Mouse (Mus musculus) MEL (cell line): ENCODE results near the gene Avl9.

ENCODE experiments used
- CHD2 ChIP-seq: IDR thresholded peaks from 2 replicates; pipeline ENCODE4 v1.6.1; 2011; ENCODE audit warnings: low read length, improper control_type of control experiment
- CTCF ChIP-seq, 3 experiments: IDR thresholded peaks in 2 of 3; conservative IDR thresholded peaks in 1 of 3; 2 replicates each; pipeline ENCODE4 v1.5.1; 2011 to 2012; ENCODE audit warnings: low read length in 3 of 3, low read depth in 2 of 3, mild to moderate bottlenecking in 2 of 3, improper control_type of control experiment in 1 of 3, inconsistent platforms in 1 of 3, mixed read lengths in 1 of 3, moderate library complexity in 1 of 3; ENCODE audit not compliant: control insufficient read depth in 1 of 3, insufficient read depth in 1 of 3, poor library complexity in 1 of 3, severe bottlenecking in 1 of 3
- EP300 ChIP-seq, 2 experiments: IDR thresholded peaks; 2 replicates each; pipeline ENCODE4 v1.6.1; 2011; ENCODE audit warnings: improper control_type of control experiment in 2 of 2, low read length in 2 of 2, low read depth in 1 of 2, mild to moderate bottlenecking in 1 of 2
- ETS1 ChIP-seq: IDR thresholded peaks from 2 replicates; pipeline ENCODE4 v1.6.1; 2012; ENCODE audit warnings: low read depth, mild to moderate bottlenecking, inconsistent platforms, low read length, improper control_type of control experiment, moderate library complexity
- GABPA ChIP-seq: IDR thresholded peaks from 2 replicates; pipeline ENCODE4 v1.6.1; 2012; ENCODE audit warnings: low read depth, mild to moderate bottlenecking, inconsistent platforms, low read length, improper control_type of control experiment, moderate library complexity
- MEF2A ChIP-seq: IDR thresholded peaks from 2 replicates; pipeline ENCODE4 v1.6.1; 2014; ENCODE audit warnings: low read depth, mild to moderate bottlenecking, inconsistent platforms, low read length, improper control_type of control experiment; ENCODE audit not compliant: poor library complexity, insufficient replicate concordance, severe bottlenecking; ENCODE audit errors: extremely low read depth
- MYB ChIP-seq: IDR thresholded peaks from 2 replicates; pipeline ENCODE4 v1.6.1; 2011; ENCODE audit warnings: mild to moderate bottlenecking, low read depth, low read length, improper control_type of control experiment
- NRF1 ChIP-seq: IDR thresholded peaks from 2 replicates; pipeline ENCODE4 v1.6.1; 2014; ENCODE audit warnings: low read depth, mild to moderate bottlenecking, inconsistent platforms, low read length, improper control_type of control experiment, moderate library complexity; ENCODE audit not compliant: poor library complexity, insufficient read depth, severe bottlenecking
- POLR2A ChIP-seq, 2 experiments: IDR thresholded peaks; 2 replicates each; pipeline ENCODE4 v1.6.1; 2011 to 2012; ENCODE audit warnings: low read length in 2 of 2, mild to moderate bottlenecking in 2 of 2, control low read depth in 1 of 2, improper control_type of control experiment in 1 of 2, low read depth in 1 of 2, moderate library complexity in 1 of 2; ENCODE audit not compliant: control insufficient read depth in 1 of 2, insufficient read depth in 1 of 2, poor library complexity in 1 of 2
- UBTF ChIP-seq: IDR thresholded peaks from 2 replicates; pipeline ENCODE4 v1.6.1; 2012; ENCODE audit warnings: low read depth, mild to moderate bottlenecking, inconsistent platforms, low read length, improper control_type of control experiment, moderate library complexity, borderline replicate concordance; ENCODE audit not compliant: insufficient read depth
- ZKSCAN1 ChIP-seq: IDR thresholded peaks from 2 replicates; pipeline ENCODE4 v1.6.1; 2012; ENCODE audit warnings: low read depth, mild to moderate bottlenecking, inconsistent platforms, low read length, improper control_type of control experiment, moderate library complexity
- ZNF384 ChIP-seq: IDR thresholded peaks from 2 replicates; pipeline ENCODE4 v1.6.1; 2012; ENCODE audit warnings: low read depth, mild to moderate bottlenecking, inconsistent platforms, low read length, improper control_type of control experiment

DNA sequence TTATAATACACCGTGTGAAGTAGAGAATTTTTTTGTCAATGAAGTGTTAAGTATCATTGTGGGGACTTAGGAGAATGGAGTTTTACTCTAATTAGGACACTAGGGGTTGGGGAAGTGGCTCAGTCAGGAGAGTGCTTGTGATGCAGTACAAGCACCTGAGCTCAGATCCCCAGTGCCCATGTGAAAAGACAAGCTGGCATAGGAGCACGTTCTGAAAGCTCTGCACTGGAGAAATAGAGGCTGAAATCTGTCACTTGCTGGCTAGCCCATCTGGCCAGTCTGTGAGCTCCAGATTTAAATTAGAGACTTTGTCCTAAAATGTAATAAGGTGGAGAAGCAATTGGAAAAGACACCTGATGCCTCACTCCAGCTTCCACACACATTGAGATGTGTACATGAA lies 17.8 kb downstream of the Avl9 start:
- TF ChIP-seq POLR2A (IDR thresholded peaks at IDR 0.05; ENCODE audit: control insufficient read depth in 1 of 2, insufficient read depth in 1 of 2, low read depth in 1 of 2, low read length in 2 of 2, poor library complexity in 1 of 2) (no peak), GABPA (no peak), ZKSCAN1 (no peak), NRF1 (no peak), UBTF (no peak), CTCF (IDR thresholded peaks at IDR 0.05 in 2 of 3, conservative IDR thresholded peaks at IDR 0.05 in 1 of 3; ENCODE audit: control insufficient read depth in 1 of 3, insufficient read depth in 1 of 3, low read depth in 2 of 3, low read length in 3 of 3, poor library complexity in 1 of 3, severe bottlenecking in 1 of 3) (no peak), EP300 (IDR thresholded peaks at IDR 0.05; ENCODE audit: low read depth in 1 of 2, low read length in 2 of 2) (no peak), ETS1 (no peak), MEF2A (no peak), CHD2 (no peak), ZNF384 (no peak), MYB (no peak)
